Mouse (Mus musculus): ENCODE results near the gene Npepps. TPM values are rescaled to one million over a fixed set of nuclear protein-coding genes. Genes with fewer than 3 reads are reported as not detected.
"Not testable (repeated sequence)": the region's sequence is repeated elsewhere in the genome, so short reads cannot be mapped to it uniquely, and the experiment has no call there.

The Npepps gene
- total and polyA plus RNA-seq, 3 experiments = 20.5 to 41.6 TPM; not detected in 1

DNA sequence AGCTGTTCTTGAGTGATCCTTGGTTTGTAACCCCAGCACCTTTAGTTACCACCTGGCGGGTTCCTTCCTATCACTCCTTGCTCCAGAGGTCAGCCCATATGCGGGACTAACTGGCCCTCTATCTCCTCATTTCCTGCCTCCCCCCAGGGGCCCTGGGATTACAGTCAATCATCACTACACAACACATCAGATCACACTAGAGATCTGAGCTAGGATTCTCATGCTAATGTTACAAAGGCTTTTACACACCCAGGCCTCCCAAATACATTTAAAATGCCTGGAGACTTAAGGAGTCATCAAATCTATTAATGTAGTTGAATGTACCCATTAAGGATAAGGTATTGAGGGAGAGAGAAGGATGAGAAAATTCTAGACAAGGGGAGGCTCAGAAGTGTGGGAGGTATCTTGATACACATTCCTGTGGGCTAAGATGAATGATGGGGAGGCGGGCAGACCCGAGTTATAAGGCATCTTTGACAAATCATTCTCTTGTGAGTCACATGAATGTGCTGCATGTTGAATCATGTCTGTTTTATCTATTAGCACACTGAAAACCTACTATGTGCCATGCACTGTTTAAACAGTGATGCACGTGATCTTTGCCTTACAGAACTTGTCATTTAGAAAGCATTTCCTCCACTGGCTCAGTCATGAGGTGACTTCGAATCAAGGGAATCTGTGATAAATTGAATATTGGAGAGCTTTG is 88.4 kb downstream of the Npepps start:
- no peak overlapping the region for H3K9ac ChIP-seq (ENCODE audit: control insufficient read depth, low read depth, low read length, poor library complexity, severe bottlenecking)
- H3K27me3 ChIP-seq (ENCODE audit: control insufficient read depth in 1 of 2, insufficient read depth in 2 of 2, low read length in 2 of 2) = no peaks in the 10 kb centered on the region
- H3K79me2 ChIP-seq (ENCODE audit: control insufficient read depth, insufficient read depth, low read length, poor library complexity) = peaks cover 14% of the 10 kb centered on the region
- H3K4me1 ChIP-seq (ENCODE audit: control insufficient read depth in 1 of 2, insufficient read depth in 2 of 2, low read length in 2 of 2) = peaks cover 0 to 6% of the 10 kb centered on the region in 2 experiments; a peak in 2 of 4 replicates
- H3K36me3 ChIP-seq (ENCODE audit: control insufficient read depth in 1 of 2, insufficient read depth in 2 of 2, low read length in 2 of 2) = peaks cover 0 to 11% of the 10 kb centered on the region in 2 experiments; a peak in 2 of 4 replicates
- TF ChIP-seq ZKSCAN1 (IDR thresholded peaks at IDR 0.05; ENCODE audit: low read depth, low read length) (peak; percentile 62; the same call in 1 of the 2 replicates), ZNF384 (IDR thresholded peaks at IDR 0.05; ENCODE audit: low read depth, low read length) (no peak), MXI1 (IDR thresholded peaks at IDR 0.05; ENCODE audit: low read depth, low read length) (no peak), NELFE (IDR thresholded peaks at IDR 0.05; ENCODE audit: low read depth, low read length) (no peak)
- DNase-seq (ENCODE audit: low read depth, low spot score) = no peak
- no peaks in the 10 kb centered on the region for H3K9me3 ChIP-seq (replicated peaks; ENCODE audit: insufficient read depth, low read length)
- H3K27ac ChIP-seq (ENCODE audit: control insufficient read depth, low read depth, low read length) = no peak overlapping the region
- no peak overlapping the region for H3K4me3 ChIP-seq (ENCODE audit: control insufficient read depth in 1 of 2, insufficient read depth in 1 of 2, low read depth in 2 of 2, low read length in 2 of 2)

- no peaks in the 10 kb centered on the region for H3K9me3 ChIP-seq (replicated peaks; ENCODE audit: insufficient read depth, low read length)
- no peak for DNase-seq (ENCODE audit: low read depth, low spot score)
- H3K4me3 ChIP-seq (ENCODE audit: control insufficient read depth in 1 of 2, insufficient read depth in 1 of 2, low read depth in 2 of 2, low read length in 2 of 2) = no peak overlapping the region
- no peak overlapping the region for H3K27ac ChIP-seq (ENCODE audit: control insufficient read depth, low read depth, low read length)
- H3K27me3 ChIP-seq (ENCODE audit: control insufficient read depth in 1 of 2, insufficient read depth in 2 of 2, low read length in 2 of 2) = no peaks in the 10 kb centered on the region
- H3K9ac ChIP-seq (ENCODE audit: control insufficient read depth, low read depth, low read length, poor library complexity, severe bottlenecking) = no peak overlapping the region
- peaks cover 4 to 16% of the 10 kb centered on the region in 2 experiments; a peak in 3 of 4 replicates for H3K36me3 ChIP-seq (ENCODE audit: control insufficient read depth in 1 of 2, insufficient read depth in 2 of 2, low read length in 2 of 2)
- peaks cover 23% of the 10 kb centered on the region for H3K79me2 ChIP-seq (ENCODE audit: control insufficient read depth, insufficient read depth, low read length, poor library complexity)
- peaks cover 4 to 6% of the 10 kb centered on the region in 2 experiments for H3K4me1 ChIP-seq (ENCODE audit: control insufficient read depth in 1 of 2, insufficient read depth in 2 of 2, low read length in 2 of 2)
- TF ChIP-seq HCFC1 (IDR thresholded peaks at IDR 0.05; ENCODE audit: low read depth, low read length) (no peak), MYC (IDR thresholded peaks at IDR 0.05; ENCODE audit: low read depth, low read length) (no peak), POLR2A (IDR thresholded peaks at IDR 0.05; ENCODE audit: control insufficient read depth in 1 of 2, insufficient read depth in 1 of 2, low read depth in 1 of 2, low read length in 2 of 2, poor library complexity in 1 of 2) (peak in 1 of 2 experiments; percentile 40; a peak in 2 of 4 replicates), UBTF (IDR thresholded peaks at IDR 0.05; ENCODE audit: borderline replicate concordance, insufficient read depth, low read depth, low read length) (no peak), TAL1 (IDR thresholded peaks at IDR 0.05; ENCODE audit: low read length) (0 out of 2 replicates have a peak, but pooled peaks have one; percentile 14), ETS1 (IDR thresholded peaks at IDR 0.05; ENCODE audit: low read depth, low read length) (no peak), MAX (IDR thresholded peaks at IDR 0.05; ENCODE audit: low read length) (no peak), POLR2AphosphoS5 (IDR thresholded peaks at IDR 0.05; ENCODE audit: borderline replicate concordance, low read depth, low read length) (no peak), E2F4 (IDR thresholded peaks at IDR 0.05; ENCODE audit: borderline replicate concordance, low read depth, low read length) (no peak)
These were observed 89.4 kb downstream of the Npepps start for GRCm38 (mm10) chr11:97190992-97191391.

- Histone ChIP-seq H3K27ac (ENCODE audit: control insufficient read depth, low read depth, low read length) (peak overlapping the region; percentile 96), H3K9ac (ENCODE audit: control insufficient read depth, low read depth, low read length, poor library complexity, severe bottlenecking) (peak overlapping the region; percentile 95), H3K36me3 (ENCODE audit: control insufficient read depth in 1 of 2, insufficient read depth in 2 of 2, low read length in 2 of 2) (peaks cover 13 to 30% of the 10 kb centered on the region in 2 experiments), H3K4me1 (ENCODE audit: control insufficient read depth in 1 of 2, insufficient read depth in 2 of 2, low read length in 2 of 2) (peaks cover 5 to 17% of the 10 kb centered on the region in 2 experiments), H3K79me2 (ENCODE audit: control insufficient read depth, insufficient read depth, low read length, poor library complexity) (peaks cover 35% of the 10 kb centered on the region)
- H3K27me3 ChIP-seq (ENCODE audit: control insufficient read depth in 1 of 2, insufficient read depth in 2 of 2, low read length in 2 of 2); H3K9me3 ChIP-seq (replicated peaks; ENCODE audit: insufficient read depth, low read length); H3K4me3 ChIP-seq (ENCODE audit: control insufficient read depth in 1 of 2, insufficient read depth in 1 of 2, low read depth in 2 of 2, low read length in 2 of 2): not testable (repeated sequence)
- peak; percentile 23; the same call in 1 of the 2 replicates for TF ChIP-seq MAX (IDR thresholded peaks at IDR 0.05; ENCODE audit: low read length)
- TF ChIP-seq SIN3A (IDR thresholded peaks at IDR 0.05; ENCODE audit: low read length) = peak; percentile 46; the same call in 1 of the 2 replicates
- TF ChIP-seq MYC (IDR thresholded peaks at IDR 0.05; ENCODE audit: low read depth, low read length) = peak; percentile 69; the same call in 1 of the 2 replicates
- TF ChIP-seq CTCF (IDR thresholded peaks at IDR 0.05 in 2 of 3, conservative IDR thresholded peaks at IDR 0.05 in 1 of 3; ENCODE audit: control insufficient read depth in 1 of 3, insufficient read depth in 1 of 3, low read depth in 2 of 3, low read length in 3 of 3, poor library complexity in 1 of 3, severe bottlenecking in 1 of 3) = peak in 1 of 3 experiments; percentile 24; a peak in 2 of 6 replicates
- DNase-seq (ENCODE audit: low read depth, low spot score) = peak; percentile 50
These were observed 90.8 kb downstream of the Npepps start for GRCm38 (mm10) chr11:97189645-97190044.

Measured in MEL (cell line).